Mouse (Mus musculus) bone marrow macrophage, adult 2 months (primary cell): Measurements from ENCODE around the gene Atg2b. TPM values are rescaled to one million over a fixed set of nuclear protein-coding genes. Genes with fewer than 3 reads are reported as not detected.

Experiments used
- H3K27ac ChIP-seq: 2 replicates; pipeline ENCODE4 v1.5.1; 2012; ENCODE audit warnings: low read depth, low read length; ENCODE audit not compliant: insufficient read depth
- H3K4me1 ChIP-seq: 2 replicates; pipeline ENCODE4 v1.6.1; 2012; ENCODE audit warnings: low read length; ENCODE audit not compliant: control insufficient read depth, insufficient read depth
- H3K4me3 ChIP-seq: 2 replicates; pipeline ENCODE4 v1.5.1; 2012; ENCODE audit warnings: mild to moderate bottlenecking, low read length, moderate library complexity; ENCODE audit not compliant: insufficient read depth
- CTCF ChIP-seq: IDR thresholded peaks from 2 replicates; pipeline ENCODE4 v1.5.1; 2012; ENCODE audit warnings: low read depth, mild to moderate bottlenecking, low read length, moderate library complexity
- POLR2A ChIP-seq: IDR thresholded peaks from 2 replicates; pipeline ENCODE4 v1.6.1; 2012; ENCODE audit warnings: mild to moderate bottlenecking, low read depth, low read length, borderline replicate concordance
- polyA plus RNA-seq: library from polyadenylated mRNA; stranded (reverse); fragments of >200 nt; gene quantifications from 2 replicates; pipeline ENCODE4 v1.2.4, GENCODE M21; 2012; ENCODE audit not compliant: missing spikeins, insufficient read depth, insufficient read length

The Atg2b gene
- polyA plus RNA-seq, 1 experiment: 14.4 TPM

- H3K4me1 ChIP-seq: no peaks in the 10 kb centered on the region
- H3K27ac ChIP-seq: no peak overlapping the region
- TF ChIP-seq CTCF (no peak), POLR2A (no peak)
- H3K4me3 ChIP-seq: no peak overlapping the region
These were observed 35.2 kb upstream of the Atg2b start for GRCm38 (mm10) chr12:105720196-105720595.

- H3K4me3 ChIP-seq: no peak overlapping the region
- no peaks in the 10 kb centered on the region for H3K4me1 ChIP-seq
- H3K27ac ChIP-seq: no peak overlapping the region
- TF ChIP-seq CTCF (no peak), POLR2A (no peak)
These were observed 33.6 kb upstream of the Atg2b start for GRCm38 (mm10) chr12:105718616-105719015.

- no peak within 1 kb of the TSS for H3K4me3 ChIP-seq
- no peak within 1 kb of the TSS for H3K27ac ChIP-seq
- peaks cover 4% of the 10 kb centered on the region for H3K4me1 ChIP-seq
- TF ChIP-seq CTCF (no peak), POLR2A (no peak)
These were observed 20.9 kb upstream of the Atg2b start, which contains the start of gene Ak7 for GRCm38 (mm10) chr12:105705799-105706487. Gene Ak7, plus strand, starts transcription at chr12:105705976.

- H3K4me3 ChIP-seq: no peak overlapping the region
- peaks cover 11% of the 10 kb centered on the region for H3K4me1 ChIP-seq
- H3K27ac ChIP-seq: no peak overlapping the region
- TF ChIP-seq CTCF (no peak), POLR2A (no peak)
These were observed 15.4 kb upstream of the Atg2b start for GRCm38 (mm10) chr12:105700433-105700832.

GRCm38 (mm10) chr12:105697104-105697780 lies 12.2 kb upstream of the Atg2b start:
- TF ChIP-seq POLR2A (no peak), CTCF (no peak)
- Histone ChIP-seq H3K4me3 (no peak overlapping the region), H3K27ac (no peak overlapping the region)

GRCm38 (mm10) chr12:105695848-105696247 lies 10.8 kb upstream of the Atg2b start:
- no peak overlapping the region for H3K27ac ChIP-seq
- TF ChIP-seq POLR2A: no peak
- TF ChIP-seq CTCF: no peak
- H3K4me1 ChIP-seq: peaks cover 8% of the 10 kb centered on the region
- H3K4me3 ChIP-seq: no peak overlapping the region

More at GRCm38 (mm10) chr12:105697104-105697780, 12.2 kb upstream of the Atg2b start:
- H3K4me1 ChIP-seq: peaks cover 11% of the 10 kb centered on the region

GRCm38 (mm10) chr12:105694021-105694420 lies 9.0 kb upstream of the Atg2b start:
- peaks cover 3% of the 10 kb centered on the region; the same call in 1 of the 2 replicates for H3K4me1 ChIP-seq
- TF ChIP-seq POLR2A: no peak
- no peak for TF ChIP-seq CTCF
- H3K4me3 ChIP-seq: no peak overlapping the region
- no peak overlapping the region for H3K27ac ChIP-seq

GRCm38 (mm10) chr12:105689435-105689834 lies 4.4 kb upstream of the Atg2b start:
- TF ChIP-seq CTCF (no peak), POLR2A (no peak)
- no peak overlapping the region for H3K4me3 ChIP-seq
- H3K27ac ChIP-seq: no peak overlapping the region
- peaks cover 10% of the 10 kb centered on the region for H3K4me1 ChIP-seq

GRCm38 (mm10) chr12:105688546-105688945 lies 3.5 kb upstream of the Atg2b start:
- TF ChIP-seq POLR2A: no peak
- no peak for TF ChIP-seq CTCF
- H3K4me1 ChIP-seq: peaks cover 10% of the 10 kb centered on the region
- no peak overlapping the region for H3K4me3 ChIP-seq
- no peak overlapping the region for H3K27ac ChIP-seq

GRCm38 (mm10) chr12:105687416-105687815 lies 2.4 kb upstream of the Atg2b start:
- H3K4me3 ChIP-seq: no peak overlapping the region
- H3K27ac ChIP-seq: no peak overlapping the region
- TF ChIP-seq POLR2A: no peak
- no peak for TF ChIP-seq CTCF
- H3K4me1 ChIP-seq: peaks cover 15% of the 10 kb centered on the region

- H3K4me3 ChIP-seq: no peak overlapping the region
- H3K4me1 ChIP-seq: peaks cover 15% of the 10 kb centered on the region
- no peak overlapping the region for H3K27ac ChIP-seq
- TF ChIP-seq POLR2A (no peak), CTCF (no peak)
These were observed 1.8 kb upstream of the Atg2b start for GRCm38 (mm10) chr12:105686791-105687190.
